Mouse (Mus musculus) kidney, embryonic 16.5 days (tissue): ENCODE data around the gene Cdk10. TPM values are rescaled to one million over a fixed set of nuclear protein-coding genes. Genes with fewer than 3 reads are reported as not detected.
"Not testable (repeated sequence)": the region's sequence is repeated elsewhere in the genome, so short reads cannot be mapped to it uniquely, and the experiment has no call there.

Source experiments
- ATAC-seq: fragments of 200-750 bp; cut with Nextera tagmentation; 2 replicates; pipeline ENCODE4 v1.8.0; 2017; ENCODE audit warnings: moderate TSS enrichment; ENCODE audit not compliant: low FRiP score, low TSS enrichment
- H3K27ac ChIP-seq: fragments of 300-500 bp; sonication (generic); 2 replicates; pipeline ENCODE4 v1.5.1; 2014; ENCODE audit warnings: low read length
- H3K27me3 ChIP-seq: fragments of 300-500 bp; sonication (generic); 2 replicates; pipeline ENCODE4 v1.6.1; 2014; ENCODE audit warnings: low read length, control low read depth, mixed read lengths; ENCODE audit not compliant: insufficient read depth
- H3K36me3 ChIP-seq: fragments of 300-500 bp; sonication (generic); 2 replicates; pipeline ENCODE4 v1.6.1; 2014; ENCODE audit warnings: low read length, control low read depth, mixed read lengths; ENCODE audit not compliant: insufficient read depth
- H3K4me1 ChIP-seq: fragments of 300-500 bp; sonication (generic); 2 replicates; pipeline ENCODE4 v1.6.1; 2014; ENCODE audit warnings: low read length, control low read depth, mixed read lengths; ENCODE audit not compliant: insufficient read depth
- H3K4me2 ChIP-seq: fragments of 300-500 bp; sonication (generic); replicated peaks from 2 replicates; pipeline ENCODE4 v1.6.1; 2014; ENCODE audit warnings: low read depth, low read length
- H3K4me3 ChIP-seq: fragments of 300-500 bp; sonication (generic); 2 replicates; pipeline ENCODE4 v1.5.1; 2014; ENCODE audit warnings: mild to moderate bottlenecking, low read length
- H3K9ac ChIP-seq: fragments of 300-500 bp; sonication (generic); replicated peaks from 2 replicates; pipeline ENCODE4 v1.6.1; 2014; ENCODE audit warnings: low read length
- H3K9me3 ChIP-seq: fragments of 300-500 bp; sonication (generic); 2 replicates; pipeline ENCODE4 v1.6.1; 2016; ENCODE audit warnings: low read length, control low read depth
- WGBS: fragments of 180-500 bp; shearing (Covaris S2); extraction: QIAGEN DNeasy Blood & Tissue Kit; methylation state at CpG from one replicate; pipeline ENCODE4 v1.1.7; 2014; 5-methylcytosine and 5-hydroxymethylcytosine counted together
- polyA plus RNA-seq: library from polyadenylated mRNA; unstranded; fragments of >200 nt; fragmentation: Nextera tagmentation; extraction: Ambion mirVana; gene quantifications from 2 replicates; pipeline ENCODE4 v1.2.1, GENCODE M21; 2015

The Cdk10 gene
- polyA plus RNA-seq, 1 experiment from 2014 or later: 39.8 TPM

DNA sequence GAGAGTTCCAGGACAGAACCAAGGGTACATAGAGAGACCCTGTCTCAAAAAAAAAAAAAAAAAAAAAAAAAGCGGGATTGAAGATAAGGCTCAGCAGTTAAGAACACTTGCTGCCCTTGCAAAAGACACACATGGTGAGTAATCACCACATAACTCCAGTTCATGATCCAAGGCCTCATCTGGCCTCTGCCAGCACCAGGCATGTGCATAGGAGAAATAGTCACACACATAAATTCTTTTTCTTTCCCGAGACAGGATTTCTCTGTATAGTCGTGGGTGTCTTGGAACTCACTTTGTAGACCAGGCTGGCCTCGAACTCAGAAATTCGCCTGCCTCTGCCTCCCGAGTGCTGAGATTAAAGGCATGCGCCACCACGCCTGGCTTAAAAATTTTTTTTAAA lies 33.0 kb downstream of the Cdk10 start:
- not testable (repeated sequence) for H3K9ac ChIP-seq, H3K27me3 ChIP-seq, H3K9me3 ChIP-seq, ATAC-seq, H3K4me2 ChIP-seq, H3K27ac ChIP-seq, H3K4me3 ChIP-seq
- Histone ChIP-seq H3K4me1 (peaks cover 20% of the 10 kb centered on the region), H3K36me3 (peaks cover 43% of the 10 kb centered on the region)
- whole genome bisulfite sequencing: 90% methylated on average over 8 of the region's 8 CpGs

DNA sequence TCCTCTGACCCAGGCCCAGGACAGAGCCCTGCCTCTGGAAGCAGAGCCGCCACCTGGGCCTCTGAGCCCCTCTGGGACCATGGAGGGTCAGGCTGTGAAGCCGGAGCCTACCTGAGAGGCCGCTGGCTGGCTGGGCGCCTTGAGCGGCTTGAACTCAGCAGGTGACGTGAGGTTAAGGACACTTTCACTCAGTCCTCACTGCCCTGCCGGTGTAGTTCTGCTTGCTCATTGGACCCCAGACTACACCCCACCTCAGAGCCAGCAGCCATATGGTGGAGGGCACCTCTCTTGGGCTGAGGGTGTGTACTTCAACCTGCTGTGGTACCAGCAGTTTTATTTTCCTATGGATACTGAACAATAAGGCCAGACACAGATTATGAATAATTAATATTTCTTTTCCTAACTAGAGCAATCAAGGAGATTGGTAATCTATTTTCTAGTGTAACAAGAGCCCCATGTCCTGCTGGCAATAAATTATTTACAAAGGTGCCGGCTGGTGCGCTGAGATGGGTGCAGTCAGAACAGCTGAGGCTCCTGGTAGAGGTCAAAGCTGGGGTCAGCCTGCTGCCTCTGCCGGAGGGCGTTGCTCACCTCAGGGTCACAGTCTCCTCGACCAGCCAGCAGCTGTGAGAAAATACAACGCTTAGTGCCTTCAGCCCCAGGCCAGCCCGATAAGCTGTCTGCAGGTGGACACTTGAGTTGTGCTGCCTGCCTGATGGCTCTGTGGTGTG lies 43.4 kb downstream of the Cdk10 start:
- Histone ChIP-seq H3K36me3 (peaks cover 69% of the 10 kb centered on the region), H3K4me1 (peaks cover 4% of the 10 kb centered on the region; the same call in 1 of the 2 replicates), H3K27me3 (no peaks in the 10 kb centered on the region), H3K4me3 (no peak overlapping the region), H3K27ac (peak overlapping the region; percentile 54; the same call in 1 of the 2 replicates), H3K9me3 (no peaks in the 10 kb centered on the region), H3K9ac (no peak overlapping the region), H3K4me2 (no peak overlapping the region)
- 51% methylated on average over 14 of the region's 14 CpGs for WGBS
- peak; percentile 83 for ATAC-seq

DNA sequence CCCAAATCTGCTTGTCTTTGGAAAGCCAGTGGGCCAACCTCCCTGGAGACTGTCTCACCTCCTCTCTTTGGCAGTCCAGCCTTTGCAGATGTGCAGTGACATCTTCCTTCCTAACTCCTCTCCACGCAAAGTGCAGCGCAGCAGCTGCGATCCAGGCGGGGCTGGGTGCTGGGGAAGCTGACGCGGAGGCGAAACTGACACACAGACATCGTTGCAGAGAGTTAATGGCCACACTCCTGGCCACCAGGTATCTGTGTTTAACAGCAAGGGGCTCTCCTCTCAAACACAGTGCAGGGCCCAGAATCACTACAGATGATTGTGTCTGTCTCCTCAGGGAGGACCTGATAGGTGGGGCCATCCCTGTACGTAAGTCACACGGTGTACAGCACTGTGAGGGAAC lies 46.5 kb downstream of the Cdk10 start:
- no peak overlapping the region for H3K9ac ChIP-seq
- peaks cover 45% of the 10 kb centered on the region for H3K36me3 ChIP-seq
- no peak for ATAC-seq
- no peak overlapping the region for H3K4me3 ChIP-seq
- WGBS: 84% methylated on average over 10 of the region's 10 CpGs
- no peaks in the 10 kb centered on the region for H3K27me3 ChIP-seq
- no peaks in the 10 kb centered on the region for H3K9me3 ChIP-seq
- H3K4me1 ChIP-seq: peaks cover 4% of the 10 kb centered on the region; the same call in 1 of the 2 replicates
- H3K27ac ChIP-seq: peak overlapping the region; percentile 21; the same call in 1 of the 2 replicates
- no peak overlapping the region for H3K4me2 ChIP-seq

DNA sequence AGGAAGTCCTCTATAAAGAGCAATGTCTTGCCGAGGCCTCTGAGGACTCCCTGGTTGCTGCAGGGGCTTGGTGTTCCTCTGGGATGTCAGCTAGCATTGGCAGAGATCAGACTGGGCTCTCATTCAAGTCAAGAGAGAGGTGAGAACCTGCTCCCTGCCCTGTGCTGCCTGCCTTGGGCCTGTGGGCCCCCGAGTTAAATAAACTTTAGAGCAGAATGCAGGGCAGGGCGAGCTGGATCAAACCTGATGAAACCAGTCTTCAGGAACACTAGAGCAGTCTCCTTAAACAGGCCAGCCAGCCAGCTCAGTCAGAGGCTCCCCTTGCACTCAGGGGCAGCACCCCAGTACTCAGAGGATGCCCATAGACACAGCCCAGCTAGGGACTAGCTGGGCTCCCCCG lies 47.3 kb downstream of the Cdk10 start:
- Histone ChIP-seq H3K9ac (0 out of 2 replicates have a peak overlapping the region, but pooled peaks have one; percentile 20), H3K27me3 (no peaks in the 10 kb centered on the region), H3K9me3 (no peaks in the 10 kb centered on the region), H3K36me3 (peaks cover 40% of the 10 kb centered on the region), H3K4me3 (no peak overlapping the region), H3K4me2 (no peak overlapping the region), H3K4me1 (peaks cover 4% of the 10 kb centered on the region; the same call in 1 of the 2 replicates), H3K27ac (peak overlapping the region; percentile 51; the same call in 1 of the 2 replicates)
- ATAC-seq: 0 out of 2 replicates have a peak, but pooled peaks have one; percentile 50
- WGBS: 74% methylated on average over 4 of the region's 4 CpGs

DNA sequence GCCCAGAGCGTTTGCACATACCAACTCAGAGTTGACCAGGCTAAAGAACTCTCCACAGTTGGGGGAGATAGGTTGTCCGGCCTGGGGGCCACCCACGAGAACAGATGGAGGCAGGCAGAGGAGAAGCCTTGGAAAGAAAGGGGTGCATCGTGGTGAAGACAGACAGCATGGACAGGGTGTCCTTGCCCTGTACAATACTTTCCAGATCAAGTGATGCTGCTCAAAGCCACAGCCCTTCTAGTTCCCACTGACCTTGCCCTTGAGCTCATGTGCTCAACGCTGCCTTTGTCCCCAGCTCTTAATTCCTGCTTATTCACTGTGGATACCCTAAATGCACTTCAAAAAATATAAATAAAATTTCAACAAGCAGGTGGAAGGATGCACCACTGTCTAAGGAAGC lies 49.8 kb downstream of the Cdk10 start:
- Histone ChIP-seq H3K27me3 (no peaks in the 10 kb centered on the region), H3K4me1 (no peaks in the 10 kb centered on the region), H3K9ac (no peak overlapping the region), H3K9me3 (no peaks in the 10 kb centered on the region), H3K36me3 (peaks cover 28% of the 10 kb centered on the region; the same call in 1 of the 2 replicates), H3K4me2 (no peak overlapping the region), H3K27ac (no peak overlapping the region), H3K4me3 (no peak overlapping the region)
- 82% methylated on average over 5 of the region's 5 CpGs for WGBS
- no peak for ATAC-seq

DNA sequence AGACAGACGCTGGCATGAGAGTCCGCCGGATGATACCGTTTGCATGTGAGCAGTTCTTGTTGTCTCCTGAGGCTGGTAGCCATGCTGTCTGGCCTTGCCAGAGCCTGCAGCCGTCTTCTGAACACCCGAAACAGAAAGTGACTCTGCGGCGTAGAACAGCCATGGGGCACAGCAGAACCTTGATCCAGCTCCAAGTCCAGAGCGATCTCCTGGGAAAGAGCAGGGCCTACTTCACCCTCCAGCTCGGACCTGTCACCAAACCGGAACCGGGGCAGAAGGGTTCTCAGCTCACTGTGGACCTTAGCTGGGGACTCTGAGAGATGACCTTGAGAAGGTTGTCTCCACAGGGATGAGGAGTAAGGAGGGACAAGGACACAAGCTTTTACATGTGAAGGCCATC lies 50.5 kb downstream of the Cdk10 start:
- no peak for ATAC-seq
- Histone ChIP-seq H3K4me1 (no peaks in the 10 kb centered on the region), H3K4me3 (no peak overlapping the region), H3K9me3 (no peaks in the 10 kb centered on the region), H3K27me3 (no peaks in the 10 kb centered on the region), H3K36me3 (peaks cover 22% of the 10 kb centered on the region; the same call in 1 of the 2 replicates), H3K4me2 (no peak overlapping the region), H3K27ac (no peak overlapping the region), H3K9ac (no peak overlapping the region)
- WGBS: 94% methylated on average over 12 of the region's 12 CpGs

DNA sequence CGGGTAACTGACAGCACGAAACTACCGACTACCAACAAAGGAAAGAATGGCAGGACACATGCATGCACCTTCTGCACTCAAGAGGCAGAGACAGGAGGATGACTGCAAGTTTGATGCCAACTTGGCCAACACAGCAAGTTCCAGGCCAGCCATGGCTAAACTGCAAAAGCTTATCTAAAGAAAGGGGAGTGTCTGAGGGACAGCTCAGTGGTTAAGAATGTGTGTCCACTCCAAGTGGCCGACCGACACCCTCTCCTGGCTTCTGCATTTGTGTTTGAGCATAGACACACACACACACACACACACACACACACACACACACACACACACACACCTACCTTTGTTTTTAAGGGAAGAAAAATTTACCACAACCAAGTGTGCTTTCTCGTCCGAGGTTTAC lies 53.8 kb downstream of the Cdk10 start:
- H3K27me3 ChIP-seq: no peaks in the 10 kb centered on the region

DNA sequence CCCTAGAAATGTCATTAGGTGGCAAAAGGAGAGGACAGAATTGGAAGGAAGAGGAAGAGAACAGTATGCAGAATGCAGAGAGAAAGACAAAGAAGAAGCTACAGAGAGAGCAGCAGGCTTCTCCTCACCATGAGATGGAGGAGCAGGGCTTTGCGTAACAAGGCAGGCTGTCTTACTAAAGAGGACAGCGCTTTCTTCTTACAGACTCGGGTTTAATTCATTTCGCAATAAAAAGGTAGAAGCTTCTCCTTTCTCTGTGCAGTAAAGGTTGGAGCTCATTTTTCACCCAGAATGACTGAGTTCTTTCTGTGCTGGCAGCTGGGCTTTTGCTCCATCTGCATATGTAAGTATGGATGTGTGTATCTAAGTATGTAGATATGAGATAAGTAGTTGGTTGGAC lies 55.2 kb downstream of the Cdk10 start:
- WGBS: 89% methylated on average over 4 of the region's 4 CpGs
- no peaks in the 10 kb centered on the region for H3K27me3 ChIP-seq
- peaks cover 31% of the 10 kb centered on the region for H3K36me3 ChIP-seq

More for the DNA sequence above, 53.8 kb downstream of the Cdk10 start:
- H3K9me3 ChIP-seq: no peaks in the 10 kb centered on the region
- H3K4me2 ChIP-seq: no peak overlapping the region
- H3K4me3 ChIP-seq: no peak overlapping the region
- no peak for ATAC-seq
- no peak overlapping the region for H3K9ac ChIP-seq
- H3K4me1 ChIP-seq: no peaks in the 10 kb centered on the region
- H3K27ac ChIP-seq: no peak overlapping the region
- WGBS: 72% methylated on average over 7 of the region's 7 CpGs
- H3K36me3 ChIP-seq: peaks cover 26% of the 10 kb centered on the region

DNA sequence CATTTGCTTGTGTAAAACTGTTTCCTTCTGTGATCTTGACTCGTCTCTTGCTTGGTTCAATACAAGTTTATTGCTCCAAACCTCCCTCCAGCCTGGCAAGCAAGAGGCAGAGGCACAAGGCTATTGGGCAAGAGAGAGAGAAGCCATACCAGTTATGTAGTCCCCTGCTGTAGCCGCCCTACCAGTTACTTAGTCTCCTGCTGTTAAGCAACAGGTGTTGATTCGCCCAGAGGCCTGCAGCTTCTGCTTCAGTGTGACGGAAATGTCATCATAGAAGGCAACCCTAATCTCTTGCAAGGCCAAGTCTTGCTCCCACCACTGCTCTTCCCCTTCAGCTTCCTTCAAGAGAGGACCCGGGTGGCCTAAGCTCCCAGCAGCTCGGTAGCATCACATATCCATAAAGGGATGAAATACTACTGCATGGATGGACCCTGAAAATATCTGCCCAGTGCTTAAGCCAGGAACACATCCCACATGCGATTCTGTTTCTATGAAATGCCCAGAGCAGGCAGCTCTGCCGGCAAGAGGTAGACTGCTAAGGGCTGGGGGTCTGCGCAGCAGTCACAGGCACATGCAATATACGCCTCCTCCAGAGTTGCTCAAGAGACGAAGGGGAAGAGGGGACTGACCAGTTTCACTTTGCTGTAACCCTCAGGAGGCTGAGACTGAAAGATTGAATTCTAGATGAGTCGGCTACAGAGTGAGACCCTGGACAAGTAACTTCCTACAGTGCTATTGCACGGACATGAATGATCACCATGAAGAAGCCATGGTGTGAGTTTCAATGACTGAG lies 55.9 kb downstream of the Cdk10 start:
- Histone ChIP-seq H3K9ac (no peak overlapping the region), H3K4me2 (no peak overlapping the region), H3K4me3 (no peak overlapping the region), H3K4me1 (no peaks in the 10 kb centered on the region), H3K36me3 (peaks cover 31% of the 10 kb centered on the region), H3K27ac (no peak overlapping the region), H3K27me3 (no peaks in the 10 kb centered on the region), H3K9me3 (no peaks in the 10 kb centered on the region)
- no peak for ATAC-seq
- 86% methylated on average over 13 of the region's 13 CpGs for WGBS

More for the DNA sequence above, 55.2 kb downstream of the Cdk10 start:
- Histone ChIP-seq H3K4me2 (no peak overlapping the region), H3K27ac (no peak overlapping the region), H3K4me3 (no peak overlapping the region), H3K9ac (no peak overlapping the region), H3K9me3 (no peaks in the 10 kb centered on the region), H3K4me1 (no peaks in the 10 kb centered on the region)
- no peak for ATAC-seq
